8 mouse cellular contexts compared by ENCODE assay signal in genomic region chr5:112153675-112154085, GRCm38 (mm10).
DNase-seq lines count a peak whose midpoint lies in the region; ATAC-seq and TF ChIP-seq lines count a peak whose summit lies in the region.

No protein-coding gene starts in this region.

- no peak for TF ChIP-seq EP300 in lung, postnatal 0 days (IDR thresholded peaks at IDR 0.05)

- H3K36me3 ChIP-seq in hindbrain, embryonic 11.5 days (ENCODE audit: control insufficient read depth, insufficient read depth, low read length) = no peaks in the 10 kb centered on the region
- H3K36me3 ChIP-seq in lung, postnatal 0 days (ENCODE audit: insufficient read depth, low read length) = no peaks in the 10 kb centered on the region

- 0 out of 2 replicates have a peak overlapping the region, but pooled peaks have one; percentile 1 for H3K4me3 ChIP-seq in hindbrain, embryonic 11.5 days (ENCODE audit: low read depth, low read length)
- 0 out of 2 replicates have a peak overlapping the region, but pooled peaks have one; percentile 1 for H3K4me3 ChIP-seq in lung, postnatal 0 days (ENCODE audit: low read depth, low read length)

- peak; percentile 88 for DNase-seq in NIH3T3 (ENCODE audit: low read depth)
- peak; percentile 62 for DNase-seq in cerebellum, adult 9-11 months
- peak; percentile 52 to 83 for DNase-seq in frontal cortex, postnatal 10 days (ENCODE audit: low spot score in 2 of 2)
- peak; percentile 95 for DNase-seq in hindbrain, embryonic 11.5 days (ENCODE audit: low spot score)
- peak; percentile 93 for DNase-seq in layer of hippocampus, postnatal 10 days (ENCODE audit: low spot score in 2 of 2)
- peak; percentile 67 for DNase-seq in lung, postnatal 0 days (ENCODE audit: low spot score)
- DNase-seq in ovary, postnatal 36 days (ENCODE audit: low spot score) = peak; percentile 83
- peak; percentile 82 for DNase-seq in thymus, postnatal 14 days

- H3K9me3 ChIP-seq in hindbrain, embryonic 11.5 days (ENCODE audit: control insufficient read depth, low read length) = no peaks in the 10 kb centered on the region
- no peaks in the 10 kb centered on the region for H3K9me3 ChIP-seq in lung, postnatal 0 days (ENCODE audit: low read length)

- peak; percentile 99 for TF ChIP-seq CTCF in lung, postnatal 0 days (IDR thresholded peaks at IDR 0.05)

- H3K9ac ChIP-seq in hindbrain, embryonic 11.5 days (ENCODE audit: low read depth, low read length) = peak overlapping the region; percentile 38; the same call in 1 of the 2 replicates
- no peak overlapping the region for H3K9ac ChIP-seq in lung, postnatal 0 days (replicated peaks; ENCODE audit: low read depth)

- peak; percentile 92 for ATAC-seq in hindbrain, embryonic 11.5 days (ENCODE audit: low FRiP score)
- ATAC-seq in lung, postnatal 0 days = peak; percentile 82

- peak overlapping the region; percentile 39 for H3K4me2 ChIP-seq in hindbrain, embryonic 11.5 days (replicated peaks; ENCODE audit: low read depth, low read length)
- H3K4me2 ChIP-seq in lung, postnatal 0 days (replicated peaks; ENCODE audit: low read depth, low read length) = peak overlapping the region; percentile 45

- no peaks in the 10 kb centered on the region; the same call in 1 of the 2 replicates for H3K4me1 ChIP-seq in hindbrain, embryonic 11.5 days (replicated peaks; ENCODE audit: control insufficient read depth, insufficient read depth, low read length)
- H3K4me1 ChIP-seq in lung, postnatal 0 days (ENCODE audit: insufficient read depth, low read depth, low read length) = no peaks in the 10 kb centered on the region

- H3K27me3 ChIP-seq in hindbrain, embryonic 11.5 days (ENCODE audit: control insufficient read depth, insufficient read depth, low read length) = peaks cover 6% of the 10 kb centered on the region; the same call in 1 of the 2 replicates
- peaks cover 10% of the 10 kb centered on the region for H3K27me3 ChIP-seq in lung, postnatal 0 days (replicated peaks; ENCODE audit: insufficient read depth, low read length)

- under 1% methylated on average over 39 of the region's 39 CpGs for WGBS in hindbrain, embryonic 11.5 days
- WGBS in lung, postnatal 0 days = under 1% methylated on average over 23 of the region's 39 CpGs

- no peak overlapping the region for H3K27ac ChIP-seq in hindbrain, embryonic 11.5 days (ENCODE audit: low read depth, low read length)
- H3K27ac ChIP-seq in lung, postnatal 0 days (ENCODE audit: low read length) = no peak overlapping the region
